Mouse (Mus musculus) small intestine, adult 2 months (tissue): ENCODE measurements around the gene Ccdc13.

ENCODE experiments used
- CTCF ChIP-seq: fragments of 200-500 bp; IDR thresholded peaks from 2 replicates; pipeline ENCODE4 v1.5.1; 2012; ENCODE audit warnings: low read depth, mild to moderate bottlenecking, control low read depth, inconsistent platforms, low read length, moderate library complexity, mixed read lengths; ENCODE audit not compliant: insufficient replicate concordance, insufficient read length; ENCODE audit errors: extremely low read depth
- POLR2A ChIP-seq: fragments of 200-500 bp; IDR thresholded peaks from 2 replicates; pipeline ENCODE4 v1.6.1; 2012; ENCODE audit warnings: low read depth, mild to moderate bottlenecking, control low read depth, inconsistent platforms, low read length, moderate library complexity

DNA sequence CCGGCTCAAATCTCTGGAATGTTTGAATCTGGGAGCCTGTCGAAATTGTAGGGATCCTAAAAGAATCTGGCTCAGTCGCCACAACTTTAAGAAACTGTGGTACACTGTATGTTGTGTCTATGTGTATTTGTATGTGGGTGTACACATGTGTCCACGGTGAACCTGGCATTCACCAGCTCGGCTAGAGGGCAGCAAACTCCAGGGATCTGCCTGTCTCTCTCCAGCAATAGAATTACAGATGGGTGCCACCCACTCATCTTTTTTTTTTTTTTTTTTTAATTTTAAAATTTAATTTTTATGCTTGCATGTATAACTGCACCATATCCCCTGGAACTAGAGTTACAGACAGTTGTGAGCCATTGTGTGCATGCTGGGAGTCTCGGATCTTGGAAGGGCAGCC lies 42.0 kb upstream of the Ccdc13 start:
- no peak for TF ChIP-seq CTCF
- TF ChIP-seq POLR2A: no peak
